Mouse (Mus musculus): ENCODE data around the gene Phox2a. TPM values are rescaled to one million over a fixed set of nuclear protein-coding genes. Genes with fewer than 3 reads are reported as not detected.

Phox2a gene
- polyA plus RNA-seq, 1 experiment from 2014 or later, result not detected

- WGBS (ENCODE audit: insufficient replicate concordance), result 76% methylated on average over 8 of the region's 8 CpGs
- H3K9ac ChIP-seq, result no peak overlapping the region
- DNase-seq (no peak), ATAC-seq (ENCODE audit: low read depth) (no peak)
- H3K4me3 ChIP-seq (replicated peaks), result no peak overlapping the region
- no peak overlapping the region for H3K27ac ChIP-seq
- peaks cover 13% of the 10 kb centered on the region for H3K4me1 ChIP-seq (replicated peaks)
- peaks cover 59% of the 10 kb centered on the region for H3K36me3 ChIP-seq
- H3K27me3 ChIP-seq, result peaks cover 17% of the 10 kb centered on the region
- no peaks in the 10 kb centered on the region for H3K9me3 ChIP-seq (replicated peaks)
- no peak overlapping the region for H3K4me2 ChIP-seq
Measured at GRCm38 (mm10) chr7:101831437-101831836, 13.3 kb downstream of the Phox2a start.

DNA sequence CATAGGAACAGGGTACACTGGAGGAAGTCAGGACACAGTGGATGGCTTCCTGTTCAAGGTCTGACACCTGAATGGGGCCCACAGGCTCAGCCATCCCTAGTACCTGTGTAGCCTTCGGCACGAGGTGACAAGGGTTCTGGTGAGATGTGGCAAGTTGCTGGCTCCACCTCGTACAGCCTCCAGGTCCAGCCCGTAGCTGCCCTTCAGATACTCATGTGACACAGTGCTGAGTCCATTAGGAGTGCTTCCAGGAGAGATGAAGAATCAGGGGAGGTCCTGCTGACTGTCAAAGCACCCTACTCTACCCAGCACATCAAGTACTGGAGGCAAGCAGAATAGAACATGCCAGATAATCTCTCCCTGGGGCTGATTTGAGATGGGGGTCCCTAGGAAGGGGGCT lies 14.3 kb downstream of the Phox2a start:
- no peak overlapping the region for H3K9ac ChIP-seq
- ATAC-seq (ENCODE audit: low read depth), result no peak
- H3K36me3 ChIP-seq, result peaks cover 51% of the 10 kb centered on the region
- no peak overlapping the region for H3K4me2 ChIP-seq
- H3K4me3 ChIP-seq (replicated peaks), result no peak overlapping the region
- no peak for DNase-seq
- 78% methylated on average over 4 of the region's 4 CpGs for WGBS (ENCODE audit: insufficient replicate concordance)
- peaks cover 15% of the 10 kb centered on the region for H3K4me1 ChIP-seq (replicated peaks)
- no peak overlapping the region for H3K27ac ChIP-seq
- peaks cover 26% of the 10 kb centered on the region for H3K27me3 ChIP-seq
- H3K9me3 ChIP-seq (replicated peaks), result no peaks in the 10 kb centered on the region

DNA sequence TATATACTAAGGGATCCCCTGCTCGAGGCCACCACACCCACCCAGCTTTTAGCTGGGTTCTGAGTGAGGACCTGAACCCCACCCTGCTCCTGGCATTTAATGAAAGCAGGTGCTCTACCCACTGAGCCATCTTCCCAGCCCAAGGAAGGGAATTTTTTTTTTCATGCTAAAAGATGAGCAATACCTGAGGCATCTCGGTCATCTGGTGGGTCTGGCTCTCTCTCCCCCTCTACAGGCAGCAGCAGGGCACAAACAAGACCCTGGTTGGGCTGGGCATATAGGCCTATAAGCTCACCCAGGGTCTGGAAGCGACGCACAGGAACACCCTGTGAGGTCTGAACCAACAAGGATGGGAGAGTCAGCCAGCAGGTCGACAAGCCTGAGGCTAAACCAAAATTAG lies 15.2 kb downstream of the Phox2a start:
- H3K4me2 ChIP-seq, result no peak overlapping the region
- peaks cover 36% of the 10 kb centered on the region for H3K27me3 ChIP-seq
- H3K36me3 ChIP-seq, result peaks cover 43% of the 10 kb centered on the region
- H3K9me3 ChIP-seq (replicated peaks), result no peaks in the 10 kb centered on the region
- DNase-seq, result no peak
- H3K4me3 ChIP-seq (replicated peaks), result no peak overlapping the region
- no peak overlapping the region for H3K27ac ChIP-seq
- no peak for ATAC-seq (ENCODE audit: low read depth)
- WGBS (ENCODE audit: insufficient replicate concordance), result 60% methylated on average over 5 of the region's 5 CpGs
- peaks cover 18% of the 10 kb centered on the region for H3K4me1 ChIP-seq (replicated peaks)
- H3K9ac ChIP-seq, result no peak overlapping the region

GRCm38 (mm10) chr7:101833916-101834584 lies 15.9 kb downstream of the Phox2a start:
- Histone ChIP-seq H3K4me2 (no peak overlapping the region), H3K9ac (no peak overlapping the region), H3K36me3 (peaks cover 38% of the 10 kb centered on the region), H3K4me3 (replicated peaks) (no peak overlapping the region), H3K27me3 (peaks cover 43% of the 10 kb centered on the region), H3K9me3 (replicated peaks) (no peaks in the 10 kb centered on the region), H3K4me1 (replicated peaks) (peaks cover 18% of the 10 kb centered on the region), H3K27ac (no peak overlapping the region)
- no peak for DNase-seq
- no peak for ATAC-seq (ENCODE audit: low read depth)
- 63% methylated on average over 3 of the region's 3 CpGs for WGBS (ENCODE audit: insufficient replicate concordance)

DNA sequence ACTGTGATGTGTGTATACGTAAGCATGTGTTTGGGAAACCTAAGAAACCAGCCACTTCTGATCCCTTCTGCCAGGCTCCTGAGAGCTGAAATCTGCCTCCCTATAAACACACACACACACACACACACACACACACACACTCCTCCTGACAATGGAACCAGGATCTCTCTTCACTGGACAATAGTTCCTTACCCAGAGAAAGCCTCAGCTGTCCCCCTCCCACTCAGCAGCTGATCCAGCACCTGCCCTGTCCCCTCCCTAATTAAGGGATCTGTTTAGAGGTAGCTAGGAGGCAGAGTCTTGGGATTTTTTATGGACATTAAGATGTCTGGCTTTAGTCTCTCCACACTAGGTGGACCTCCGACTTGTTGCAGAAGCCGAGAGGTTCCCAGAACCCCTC lies 16.8 kb downstream of the Phox2a start:
- Histone ChIP-seq H3K4me2 (peak overlapping the region; percentile 81; the same call in 1 of the 2 replicates), H3K9ac (no peak overlapping the region), H3K4me3 (replicated peaks) (no peak overlapping the region), H3K36me3 (peaks cover 30% of the 10 kb centered on the region), H3K27ac (no peak overlapping the region), H3K9me3 (replicated peaks) (no peaks in the 10 kb centered on the region), H3K4me1 (replicated peaks) (peaks cover 18% of the 10 kb centered on the region), H3K27me3 (peaks cover 51% of the 10 kb centered on the region)
- no peak for ATAC-seq (ENCODE audit: low read depth)
- DNase-seq, result no peak
- WGBS (ENCODE audit: insufficient replicate concordance), result 71% methylated on average over 3 of the region's 3 CpGs

GRCm38 (mm10) chr7:101835457-101836109 lies 17.5 kb downstream of the Phox2a start:
- H3K9ac ChIP-seq, result no peak overlapping the region
- no peak overlapping the region for H3K27ac ChIP-seq
- H3K4me2 ChIP-seq, result peak overlapping the region; percentile 81
- ATAC-seq (ENCODE audit: low read depth) (no peak), DNase-seq (no peak)
- H3K36me3 ChIP-seq, result peaks cover 25% of the 10 kb centered on the region
- H3K4me3 ChIP-seq (replicated peaks), result peak overlapping the region; percentile 65
- peaks cover 18% of the 10 kb centered on the region for H3K4me1 ChIP-seq (replicated peaks)
- peaks cover 57% of the 10 kb centered on the region for H3K27me3 ChIP-seq
- WGBS (ENCODE audit: insufficient replicate concordance), result 44% methylated on average over 5 of the region's 5 CpGs
- H3K9me3 ChIP-seq (replicated peaks), result no peaks in the 10 kb centered on the region

DNA sequence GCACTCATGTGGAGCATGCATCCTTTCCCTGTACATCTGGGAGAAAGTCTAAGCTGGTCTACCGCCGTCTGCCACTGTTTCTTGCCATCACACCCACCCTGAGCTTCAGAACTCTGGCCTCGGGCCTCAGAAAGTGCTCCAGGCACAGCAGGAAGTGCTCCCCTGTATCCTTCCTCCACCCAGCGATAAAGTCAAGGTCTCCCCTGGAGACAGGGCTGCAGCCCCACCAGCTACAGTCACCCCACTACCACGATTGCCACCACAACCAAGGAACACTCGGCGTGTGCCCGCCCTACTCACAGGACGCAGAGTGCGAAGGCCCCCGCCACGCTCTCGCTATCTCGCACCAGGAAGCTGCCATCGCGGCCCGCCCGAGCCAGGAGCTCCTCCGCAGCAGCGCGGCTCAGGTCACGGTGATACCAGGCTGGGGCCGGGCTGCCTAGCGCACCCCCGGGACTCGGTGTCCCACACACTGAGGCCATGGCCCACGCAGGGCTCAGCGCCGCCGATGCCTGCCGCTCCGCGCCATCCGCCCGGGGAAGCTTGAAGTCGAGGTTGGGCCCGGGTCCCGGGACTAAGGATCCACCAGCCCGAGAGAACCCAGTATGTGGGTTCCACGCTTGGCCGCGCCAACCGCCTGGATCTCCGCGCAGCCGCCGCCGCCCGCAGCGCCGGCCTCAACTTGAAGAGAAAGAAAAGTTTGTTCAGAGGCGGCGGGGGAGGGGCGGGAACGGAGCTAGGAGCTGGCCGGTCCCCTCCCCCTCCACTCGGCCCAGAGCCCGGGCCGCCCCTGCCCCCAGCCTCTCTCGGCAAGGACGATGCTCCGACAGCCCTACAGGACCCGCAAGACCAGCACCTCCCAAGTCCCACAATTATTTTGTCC lies 18.4 kb downstream of the Phox2a start:
- peak overlapping the region; percentile 74 for H3K9ac ChIP-seq
- H3K27me3 ChIP-seq, result peaks cover 61% of the 10 kb centered on the region
- H3K9me3 ChIP-seq (replicated peaks), result no peaks in the 10 kb centered on the region
- H3K27ac ChIP-seq, result peak overlapping the region; percentile 63; the same call in 1 of the 2 replicates
- DNase-seq (peak; percentile 25), ATAC-seq (ENCODE audit: low read depth) (peak; percentile 28; the same call in 1 of the 2 replicates)
- under 1% methylated on average over 62 of the region's 63 CpGs for WGBS (ENCODE audit: insufficient replicate concordance)
- peaks cover 15% of the 10 kb centered on the region for H3K36me3 ChIP-seq
- H3K4me2 ChIP-seq, result peak overlapping the region; percentile 81
- H3K4me3 ChIP-seq (replicated peaks), result peak overlapping the region; percentile 65
- H3K4me1 ChIP-seq (replicated peaks), result peaks cover 18% of the 10 kb centered on the region

DNA sequence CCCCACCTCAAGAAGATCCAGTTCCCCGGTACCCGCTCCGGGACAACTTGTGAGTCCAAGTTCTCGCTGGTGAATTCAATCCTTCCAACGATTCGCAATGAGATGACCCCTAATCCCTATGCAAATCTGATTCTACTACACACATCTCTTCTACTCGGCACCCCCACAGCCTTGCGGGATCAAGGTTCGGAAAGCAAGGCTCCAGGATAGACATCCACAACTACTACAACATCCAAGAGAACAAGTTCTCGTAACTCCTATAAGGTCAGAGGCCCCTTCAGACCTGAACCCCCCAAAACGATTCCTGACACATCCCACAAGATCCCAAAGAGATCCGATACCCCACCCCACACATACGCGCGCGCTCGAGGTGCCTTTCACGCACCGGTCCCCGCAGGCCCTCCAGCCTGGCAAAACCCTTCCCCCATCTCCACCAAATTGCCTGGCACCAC lies 19.1 kb downstream of the Phox2a start:
- peak overlapping the region; percentile 74 for H3K9ac ChIP-seq
- H3K4me2 ChIP-seq, result peak overlapping the region; percentile 81
- H3K27me3 ChIP-seq, result peaks cover 61% of the 10 kb centered on the region
- no peaks in the 10 kb centered on the region for H3K9me3 ChIP-seq (replicated peaks)
- WGBS (ENCODE audit: insufficient replicate concordance), result under 1% methylated on average over 20 of the region's 20 CpGs
- peaks cover 9% of the 10 kb centered on the region for H3K36me3 ChIP-seq
- H3K27ac ChIP-seq, result peak overlapping the region; percentile 64; the same call in 1 of the 2 replicates
- H3K4me3 ChIP-seq (replicated peaks), result peak overlapping the region; percentile 65
- DNase-seq, result peak; percentile 29
- peaks cover 18% of the 10 kb centered on the region for H3K4me1 ChIP-seq (replicated peaks)
- ATAC-seq (ENCODE audit: low read depth), result no peak

DNA sequence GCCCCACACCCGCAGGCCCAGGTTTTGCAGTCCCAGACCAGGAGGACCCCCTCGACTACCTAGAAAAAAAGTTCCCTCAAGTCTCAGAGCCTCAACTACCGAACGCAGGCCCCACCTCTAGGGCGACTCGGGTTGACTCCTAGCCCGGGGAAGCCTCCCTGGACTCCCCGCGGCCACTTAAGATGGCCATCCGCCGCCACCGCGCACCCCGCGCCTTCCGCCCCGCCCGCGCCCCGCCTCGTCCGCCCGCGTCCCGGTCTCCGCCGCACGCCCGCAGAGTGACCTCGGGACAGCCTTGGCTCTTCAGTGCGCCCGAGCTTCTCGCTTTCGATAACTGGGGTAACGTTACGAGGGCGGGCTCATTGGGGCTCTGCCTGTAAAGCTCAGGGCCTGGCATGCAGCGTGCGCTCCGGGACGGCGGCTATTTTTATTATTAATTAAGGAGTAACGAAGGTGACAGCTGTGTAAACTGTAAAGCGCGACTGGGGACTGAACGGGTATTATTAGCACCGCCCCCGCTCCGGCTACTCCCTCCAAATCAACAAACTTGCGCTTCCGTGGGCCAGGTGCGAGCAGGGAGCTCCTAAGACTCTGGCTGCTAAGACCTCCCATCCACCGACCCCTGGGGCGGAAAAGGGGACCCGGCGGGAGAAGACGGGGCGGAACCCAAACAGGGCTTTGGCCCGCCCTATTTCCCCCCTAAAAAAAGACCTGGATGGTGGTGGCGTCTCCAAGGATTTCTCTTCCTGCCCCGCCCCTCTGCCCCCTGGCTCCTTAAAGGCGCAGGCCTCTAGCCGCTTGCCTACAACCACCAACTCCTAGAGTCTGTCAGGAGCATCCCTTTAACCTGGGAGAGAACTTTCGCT lies 19.7 kb downstream of the Phox2a start, which contains the start of gene Inppl1:
Gene Inppl1, minus strand, starts transcription at position 624 of the 866 bp plus-strand sequence.
- peak; percentile 44 for DNase-seq
- ATAC-seq (ENCODE audit: low read depth), result peak; percentile 45
- Histone ChIP-seq H3K9me3 (replicated peaks) (no peaks in the 10 kb centered on the region), H3K36me3 (peaks cover 2% of the 10 kb centered on the region; the same call in 1 of the 2 replicates), H3K4me3 (replicated peaks) (peak within 1 kb of the TSS; percentile 65), H3K27ac (peak within 1 kb of the TSS; percentile 64), H3K4me2 (peak within 1 kb of the TSS; percentile 81), H3K27me3 (peaks cover 61% of the 10 kb centered on the region), H3K9ac (peak within 1 kb of the TSS; percentile 74), H3K4me1 (replicated peaks) (peaks cover 18% of the 10 kb centered on the region)
- 1% methylated on average over 64 of the region's 64 CpGs for WGBS (ENCODE audit: insufficient replicate concordance)

- Histone ChIP-seq H3K9me3 (replicated peaks) (no peaks in the 10 kb centered on the region), H3K4me2 (no peak overlapping the region)
- DNase-seq, result no peak
Measured at GRCm38 (mm10) chr7:101844186-101844585, 26.1 kb downstream of the Phox2a start.

More at GRCm38 (mm10) chr7:101844186-101844585, 26.1 kb downstream of the Phox2a start:
- no peak overlapping the region for H3K4me3 ChIP-seq (replicated peaks)
- no peak for ATAC-seq (ENCODE audit: low read depth)
- no peaks in the 10 kb centered on the region for H3K4me1 ChIP-seq (replicated peaks)
- peaks cover 17% of the 10 kb centered on the region for H3K27me3 ChIP-seq
- no peak overlapping the region for H3K9ac ChIP-seq
- 62% methylated on average over 6 of the region's 6 CpGs for WGBS (ENCODE audit: insufficient replicate concordance)
- no peaks in the 10 kb centered on the region for H3K36me3 ChIP-seq
- no peak overlapping the region for H3K27ac ChIP-seq

All from liver, embryonic 13.5 days (tissue).